ENCODE assay signal across 10 mouse cellular contexts in the genomic region with DNA sequence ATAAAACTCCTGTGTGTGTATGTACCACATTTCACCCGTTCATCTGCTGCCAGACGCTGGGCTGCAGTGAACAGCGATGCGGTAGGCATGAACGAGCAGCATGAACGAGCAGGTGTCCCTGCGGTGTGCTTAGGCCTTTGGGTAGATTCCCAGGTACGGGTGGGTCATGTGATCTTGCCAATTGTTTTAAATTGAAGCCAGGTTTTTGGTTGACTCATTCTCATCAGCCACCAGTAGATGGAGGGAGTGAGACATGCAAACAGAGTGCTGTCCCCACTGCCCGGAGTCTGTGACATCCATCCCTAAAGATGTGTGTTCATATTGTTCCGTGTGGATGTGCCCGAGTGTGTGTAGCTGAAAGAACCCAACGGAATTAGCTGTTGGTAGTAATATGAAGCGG.
DNase-seq lines count a peak whose midpoint lies in the region; ATAC-seq and TF ChIP-seq lines count a peak whose summit lies in the region.
"Had no signal": no experiment of that assay in that cellular context is flagged by ENCODE, and none has a peak within 500 bp of the region (broad histone marks: within the 10 kb centered on the region; RNA-seq: fewer than 3 reads in every experiment).

No protein-coding gene starts in this region.

- peak; percentile 77 for ATAC-seq in megakaryocyte, adult 5-6 weeks (ENCODE audit: poor library complexity, severe bottlenecking)

- DNase-seq in testis, postnatal 14 days (ENCODE audit: low spot score), result no peak
- peak; percentile 88 for DNase-seq in cerebellum, adult 11 months
- peak; percentile 48 to 67 for DNase-seq in heart, adult 9 months (ENCODE audit: low spot score in 2 of 2)
- DNase-seq in kidney, postnatal 4 days, result peak; percentile 54 to 73
- no peak for DNase-seq in spleen, adult 18-20 months
- no peak for DNase-seq in thymus, postnatal 25 days

- H3K36me3 ChIP-seq in testis, adult 2 months (ENCODE audit: control insufficient read depth, insufficient read depth, low read length), result no peaks in the 10 kb centered on the region
- H3K36me3 ChIP-seq: embryonic facial prominence, embryonic 15.5 days had no signal

- H3K4me1 ChIP-seq in testis, adult 2 months (ENCODE audit: control insufficient read depth, insufficient read depth, low read length), result no peaks in the 10 kb centered on the region

- TF ChIP-seq POLR2A in testis, adult 2 months (IDR thresholded peaks at IDR 0.05; ENCODE audit: control insufficient read depth, low read depth, low read length), result no peak

- no peak overlapping the region for H3K4me3 ChIP-seq in testis, adult 2 months (ENCODE audit: control insufficient read depth, low read depth, low read length)
- H3K4me3 ChIP-seq: embryonic facial prominence, embryonic 15.5 days; megakaryocyte, embryonic 14.5 days had no signal

- no peaks in the 10 kb centered on the region for H3K27me3 ChIP-seq in testis, adult 2 months (ENCODE audit: control insufficient read depth, insufficient read depth, low read length)
- H3K27me3 ChIP-seq: embryonic facial prominence, embryonic 15.5 days had no signal

- peak; percentile 18; the same call in 1 of the 2 replicates for TF ChIP-seq CTCF in testis, adult 2 months (IDR thresholded peaks at IDR 0.05; ENCODE audit: control insufficient read depth, insufficient read depth, insufficient replicate concordance, low read depth, low read length)

- H3K27ac ChIP-seq in testis, adult 2 months (ENCODE audit: control insufficient read depth, insufficient read depth, low read depth, low read length), result no peak overlapping the region
- H3K27ac ChIP-seq: embryonic facial prominence, embryonic 15.5 days had no signal

Comparison
In these comparisons a context has a peak if more than half of its experiments do, and no peak if none do; other contexts are left out.
1. DNase-seq: peak in cerebellum, adult 11 months (single experiment), heart, adult 9 months (2 of 2) and kidney, postnatal 4 days (2 of 2); none in testis, postnatal 14 days (single experiment), spleen, adult 18-20 months (0 of 2) and thymus, postnatal 25 days (single experiment).